Mouse (Mus musculus) cerebellum, adult 18-20 months (tissue): ENCODE data around the gene Rplp1.

Experiments used
- DNase-seq, 2 experiments: peaks; one replicate each; pipeline ENCODE4 v3.0.0; 2021

The Rplp1 gene

DNA sequence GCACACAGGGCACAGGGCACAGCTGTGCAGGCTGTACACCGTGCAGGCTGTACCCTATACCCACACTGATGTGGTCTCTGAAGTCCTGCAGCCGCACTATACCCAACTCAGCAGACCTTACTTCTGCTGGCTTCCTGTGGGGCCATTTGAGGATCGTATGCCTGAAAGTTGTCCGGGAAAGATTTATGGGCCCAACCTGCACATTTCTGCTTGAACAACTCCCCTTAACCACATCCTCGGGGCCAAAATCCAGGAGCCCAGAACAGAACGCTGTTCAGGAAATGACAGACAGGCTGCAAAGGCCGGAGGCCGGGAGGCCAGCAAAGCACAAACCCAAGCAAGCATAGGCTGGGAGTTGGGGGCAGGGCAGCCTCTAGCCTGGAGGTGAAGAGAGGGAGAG, 41.0 kb downstream of the Rplp1 start:
- DNase-seq = no peak

DNA sequence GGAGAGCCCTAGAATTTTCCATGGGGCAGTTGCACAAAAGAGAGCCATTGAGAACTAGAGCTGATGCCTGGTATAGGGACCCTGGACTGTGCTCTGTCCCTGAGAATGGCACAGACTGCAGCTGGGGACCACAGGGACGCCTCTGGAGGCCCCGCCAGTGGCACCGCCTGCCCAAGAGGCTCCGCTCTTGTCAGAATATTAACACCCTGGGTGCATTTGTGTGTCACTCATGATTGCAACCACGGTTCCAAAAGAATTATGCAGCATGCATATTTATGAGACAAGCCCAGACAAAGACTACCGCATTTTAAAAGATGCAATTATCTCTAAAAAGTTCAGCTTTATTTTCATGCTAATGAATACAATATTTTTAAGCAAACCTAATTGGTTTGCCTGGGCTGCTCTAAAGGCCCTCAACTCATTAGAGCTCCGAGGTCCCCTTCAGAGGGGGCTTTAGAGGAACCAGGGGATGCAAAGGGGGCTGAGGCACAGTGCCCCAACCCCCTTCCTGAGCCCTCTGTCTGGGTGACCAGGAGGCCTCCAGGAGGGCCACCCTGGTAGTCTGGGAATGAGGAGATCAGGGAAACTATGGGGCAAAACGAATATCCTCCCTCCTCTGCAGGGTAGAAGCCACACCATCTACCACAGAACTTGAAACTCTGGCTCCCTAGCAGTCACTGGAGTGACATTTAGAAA, 41.9 kb downstream of the Rplp1 start:
- DNase-seq = no peak

DNA sequence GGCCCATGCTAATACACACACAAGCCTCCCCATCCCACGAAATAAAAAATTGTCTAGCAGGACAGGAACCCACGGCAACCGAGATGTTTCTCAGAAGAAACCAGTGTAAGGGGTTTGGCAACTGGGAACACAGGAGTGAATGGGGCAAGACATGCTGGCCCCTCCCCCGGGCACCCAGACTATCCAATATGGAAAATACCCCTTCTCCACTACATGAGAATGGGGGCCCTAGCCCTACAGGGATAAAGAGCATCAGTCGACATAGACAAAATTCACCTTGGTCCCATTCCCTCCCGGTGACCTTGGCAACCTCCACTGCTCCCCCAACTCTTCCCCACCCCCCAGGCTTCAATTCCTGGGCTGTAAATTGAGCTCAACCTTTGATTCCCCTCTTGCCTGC, 42.5 kb downstream of the Rplp1 start:
- DNase-seq = no peak

DNA sequence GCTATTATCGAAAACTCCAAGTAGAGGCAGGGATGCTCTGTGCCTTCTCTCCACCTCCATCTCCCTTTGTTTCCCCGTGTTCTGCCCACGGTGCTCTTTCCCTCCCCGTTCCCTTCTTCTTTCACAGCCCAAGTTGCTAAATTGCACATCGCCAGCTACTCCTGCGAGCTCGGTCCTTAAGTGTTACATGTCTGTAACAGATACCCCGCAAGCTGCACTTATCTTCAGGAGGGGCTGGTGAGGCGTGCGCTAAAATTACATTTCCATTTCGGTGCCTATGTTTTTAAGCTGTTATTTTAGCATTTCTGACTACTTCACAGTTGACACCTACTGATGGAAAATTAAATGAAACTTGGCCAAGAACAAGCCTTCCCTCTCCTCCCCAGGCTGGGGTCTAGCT, 46.7 kb downstream of the Rplp1 start:
- no peak for DNase-seq
